Mouse (Mus musculus) cerebellum, adult 2 months (tissue): ENCODE measurements around the gene Supt5.

ENCODE experiments used
- CTCF ChIP-seq: fragments of 200-500 bp; IDR thresholded peaks from 2 replicates; pipeline ENCODE4 v1.5.1; 2011; ENCODE audit warnings: low read depth, mild to moderate bottlenecking, control low read depth, low read length, moderate library complexity, borderline replicate concordance; ENCODE audit not compliant: insufficient read depth
- POLR2A ChIP-seq: fragments of 200-500 bp; IDR thresholded peaks from 2 replicates; pipeline ENCODE4 v1.6.1; 2011; ENCODE audit warnings: low read length, control low read depth, borderline replicate concordance; ENCODE audit not compliant: insufficient read depth

- no peak for TF ChIP-seq POLR2A
- TF ChIP-seq CTCF, result no peak
Measured at GRCm38 (mm10) chr7:28290165-28290564, 48.4 kb downstream of the Supt5 start.
